In genomic region chr17:31931499-31931898, GRCm38 (mm10) we compare ENCODE assay signal across 7 mouse cellular contexts.
DNase-seq lines count a peak whose midpoint lies in the region; ATAC-seq and TF ChIP-seq lines count a peak whose summit lies in the region.

No protein-coding gene starts in this region.

- no peak for ATAC-seq in limb, embryonic 13.5 days (ENCODE audit: low FRiP score, low read depth)

- no peak for TF ChIP-seq POLR2A in thymus, adult 2 months (IDR thresholded peaks at IDR 0.05; ENCODE audit: control insufficient read depth, extremely low read depth, insufficient read depth, low read length, poor library complexity)

- no peaks in the 10 kb centered on the region for H3K27me3 ChIP-seq in thymus, adult 2 months (ENCODE audit: control insufficient read depth, insufficient read depth, low read length)
- H3K27me3 ChIP-seq in limb, embryonic 13.5 days = no peaks in the 10 kb centered on the region

- no peaks in the 10 kb centered on the region for H3K9me3 ChIP-seq in limb, embryonic 13.5 days

- TF ChIP-seq CTCF in thymus, adult 2 months (IDR thresholded peaks at IDR 0.05; ENCODE audit: borderline replicate concordance, control insufficient read depth, extremely low read depth, insufficient read depth, low read length, poor library complexity) = no peak

- H3K36me3 ChIP-seq in thymus, adult 2 months (ENCODE audit: control insufficient read depth, insufficient read depth, low read length) = no peaks in the 10 kb centered on the region
- no peaks in the 10 kb centered on the region for H3K36me3 ChIP-seq in limb, embryonic 13.5 days

- DNase-seq in thymus, adult 2 months = no peak
- DNase-seq in thymus, postnatal 10 days (ENCODE audit: low spot score in 2 of 2) = no peak
- DNase-seq in heart, postnatal 10 days = peak; percentile 70 to 72
- DNase-seq in right cerebral cortex, postnatal 25 days = no peak
- DNase-seq in T-cell, adult 2 months (ENCODE audit: low spot score) = no peak
- no peak for DNase-seq in cerebellum, postnatal 36 days

- peak overlapping the region; percentile 11; the same call in 1 of the 2 replicates for H3K27ac ChIP-seq in thymus, adult 2 months (ENCODE audit: control insufficient read depth, insufficient read depth, low read length)
- no peak overlapping the region; the same call in 1 of the 2 replicates for H3K27ac ChIP-seq in limb, embryonic 13.5 days

- WGBS in thymus, adult 2 months = 91% methylated on average over 7 of the region's 7 CpGs
- WGBS in limb, embryonic 13.5 days = 61% methylated on average over 7 of the region's 7 CpGs

- peaks cover 7% of the 10 kb centered on the region; the same call in 1 of the 2 replicates for H3K4me1 ChIP-seq in thymus, adult 2 months (replicated peaks; ENCODE audit: control insufficient read depth, insufficient read depth, low read length)
- peaks cover 22% of the 10 kb centered on the region for H3K4me1 ChIP-seq in limb, embryonic 13.5 days

- intact Hi-C loops in heart, postnatal 10 days (cut with DNase I) = no loop called here

- H3K4me2 ChIP-seq in limb, embryonic 13.5 days (replicated peaks) = no peak overlapping the region

- H3K4me3 ChIP-seq in thymus, adult 2 months (ENCODE audit: control insufficient read depth, insufficient read depth, low read length) = no peak overlapping the region
- no peak overlapping the region for H3K4me3 ChIP-seq in limb, embryonic 13.5 days

- peak overlapping the region; percentile 48; the same call in 1 of the 2 replicates for H3K9ac ChIP-seq in limb, embryonic 13.5 days

Comparison
In these comparisons a context has a peak if more than half of its experiments do, and no peak if none do; other contexts are left out.
1. DNase-seq: peak in heart, postnatal 10 days (2 of 2); none in thymus, adult 2 months (single experiment), thymus, postnatal 10 days (0 of 2), right cerebral cortex, postnatal 25 days (single experiment), T-cell, adult 2 months (single experiment) and cerebellum, postnatal 36 days (0 of 2).